Mouse (Mus musculus) neural tube, embryonic 15.5 days (tissue): ENCODE results near the gene Galnt2. TPM values are rescaled to one million over a fixed set of nuclear protein-coding genes. Genes with fewer than 3 reads are reported as not detected.

Experiments used
- ATAC-seq: fragments of 200-750 bp; cut with Nextera tagmentation; 2 replicates; pipeline ENCODE4 v1.8.0; 2017; ENCODE audit warnings: mild to moderate bottlenecking, moderate TSS enrichment, moderate library complexity; ENCODE audit not compliant: low FRiP score
- H3K27ac ChIP-seq: fragments of 300-500 bp; sonication (generic); replicated peaks from 2 replicates; pipeline ENCODE4 v1.5.1; 2015; ENCODE audit warnings: mild to moderate bottlenecking, inconsistent platforms
- H3K27me3 ChIP-seq: fragments of 300-500 bp; sonication (generic); replicated peaks from 2 replicates; pipeline ENCODE4 v1.6.1; 2015; ENCODE audit warnings: inconsistent platforms
- H3K36me3 ChIP-seq: fragments of 300-500 bp; sonication (generic); 2 replicates; pipeline ENCODE4 v1.6.1; 2015; ENCODE audit warnings: inconsistent platforms
- H3K4me1 ChIP-seq: fragments of 300-500 bp; sonication (generic); 2 replicates; pipeline ENCODE4 v1.6.1; 2015; ENCODE audit warnings: inconsistent platforms
- H3K4me2 ChIP-seq: fragments of 300-500 bp; sonication (generic); 2 replicates; pipeline ENCODE4 v1.6.1; 2015; ENCODE audit warnings: inconsistent platforms, mild to moderate bottlenecking, moderate library complexity
- H3K4me3 ChIP-seq: fragments of 300-500 bp; sonication (generic); replicated peaks from 2 replicates; pipeline ENCODE4 v1.5.1; 2015; ENCODE audit warnings: mild to moderate bottlenecking, inconsistent platforms
- H3K9ac ChIP-seq: fragments of 300-500 bp; sonication (generic); replicated peaks from 2 replicates; pipeline ENCODE4 v1.6.1; 2015; ENCODE audit warnings: mild to moderate bottlenecking, inconsistent platforms
- H3K9me3 ChIP-seq: fragments of 300-500 bp; sonication (generic); replicated peaks from 2 replicates; pipeline ENCODE4 v1.6.1; 2016; ENCODE audit warnings: inconsistent platforms
- WGBS: fragments of 180-500 bp; shearing (Covaris S2); methylation state at CpG from one replicate; pipeline ENCODE4 v1.1.7; 2015; ENCODE audit warnings: mixed read lengths; 5-methylcytosine and 5-hydroxymethylcytosine counted together
- polyA plus RNA-seq: library from polyadenylated mRNA; unstranded; fragments of >200 nt; fragmentation: Nextera tagmentation; extraction: Ambion mirVana; gene quantifications from 2 replicates; pipeline ENCODE4 v1.2.1, GENCODE M21; 2015

Gene Galnt2
- polyA plus RNA-seq, 1 experiment from 2014 or later, result 62.7 TPM

GRCm38 (mm10) chr8:124294900-124295299 is 63.7 kb downstream of the Galnt2 start:
- 0 out of 2 replicates have a peak, but pooled peaks have one; percentile 39 for ATAC-seq
- H3K4me2 ChIP-seq, result no peak overlapping the region
- no peaks in the 10 kb centered on the region for H3K9me3 ChIP-seq
- no peaks in the 10 kb centered on the region for H3K27me3 ChIP-seq
- WGBS, result 52% methylated on average over 10 of the region's 10 CpGs
- no peak overlapping the region; the same call in 1 of the 2 replicates for H3K27ac ChIP-seq
- H3K4me3 ChIP-seq, result no peak overlapping the region
- H3K4me1 ChIP-seq, result peaks cover 45% of the 10 kb centered on the region
- 0 out of 2 replicates have a peak, but pooled peaks cover 3% of the 10 kb centered on the region for H3K36me3 ChIP-seq
- H3K9ac ChIP-seq, result no peak overlapping the region

DNA sequence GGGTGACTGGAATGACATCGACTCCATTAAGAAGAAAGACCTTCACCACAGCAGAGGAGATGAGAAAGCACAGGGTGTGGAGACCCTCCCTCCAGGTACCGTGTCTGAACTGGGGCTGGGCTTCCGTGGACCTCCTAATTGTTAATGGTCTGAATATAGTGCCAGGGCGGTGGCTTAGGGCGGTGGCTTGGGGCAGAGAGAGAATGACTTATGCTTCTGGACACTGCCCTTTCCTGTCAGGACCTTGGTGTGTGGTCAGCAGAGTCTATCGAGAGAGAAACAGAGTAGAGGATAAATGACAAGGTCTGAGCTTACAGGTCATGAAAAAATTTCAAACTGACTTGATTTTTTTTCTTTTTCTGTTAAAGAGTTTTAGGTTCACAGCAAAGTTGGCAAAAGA is 64.2 kb downstream of the Galnt2 start:
- no peak for ATAC-seq
- H3K9me3 ChIP-seq, result no peaks in the 10 kb centered on the region
- H3K4me1 ChIP-seq, result peaks cover 42% of the 10 kb centered on the region
- no peak overlapping the region for H3K9ac ChIP-seq
- 0 out of 2 replicates have a peak, but pooled peaks cover 3% of the 10 kb centered on the region for H3K36me3 ChIP-seq
- WGBS, result 77% methylated on average over 6 of the region's 6 CpGs
- no peak overlapping the region for H3K4me3 ChIP-seq
- no peaks in the 10 kb centered on the region for H3K27me3 ChIP-seq
- no peak overlapping the region for H3K4me2 ChIP-seq
- H3K27ac ChIP-seq, result no peak overlapping the region; the same call in 1 of the 2 replicates

- WGBS, result 94% methylated on average over 4 of the region's 4 CpGs
- no peaks in the 10 kb centered on the region for H3K9me3 ChIP-seq
- no peaks in the 10 kb centered on the region for H3K27me3 ChIP-seq
- no peak for ATAC-seq
- no peak overlapping the region for H3K27ac ChIP-seq
- peaks cover 21% of the 10 kb centered on the region for H3K4me1 ChIP-seq
- no peak overlapping the region for H3K4me3 ChIP-seq
- H3K4me2 ChIP-seq, result no peak overlapping the region
- 0 out of 2 replicates have a peak, but pooled peaks cover 2% of the 10 kb centered on the region for H3K36me3 ChIP-seq
- H3K9ac ChIP-seq, result no peak overlapping the region
These were observed 70.3 kb downstream of the Galnt2 start for GRCm38 (mm10) chr8:124301512-124301911.

DNA sequence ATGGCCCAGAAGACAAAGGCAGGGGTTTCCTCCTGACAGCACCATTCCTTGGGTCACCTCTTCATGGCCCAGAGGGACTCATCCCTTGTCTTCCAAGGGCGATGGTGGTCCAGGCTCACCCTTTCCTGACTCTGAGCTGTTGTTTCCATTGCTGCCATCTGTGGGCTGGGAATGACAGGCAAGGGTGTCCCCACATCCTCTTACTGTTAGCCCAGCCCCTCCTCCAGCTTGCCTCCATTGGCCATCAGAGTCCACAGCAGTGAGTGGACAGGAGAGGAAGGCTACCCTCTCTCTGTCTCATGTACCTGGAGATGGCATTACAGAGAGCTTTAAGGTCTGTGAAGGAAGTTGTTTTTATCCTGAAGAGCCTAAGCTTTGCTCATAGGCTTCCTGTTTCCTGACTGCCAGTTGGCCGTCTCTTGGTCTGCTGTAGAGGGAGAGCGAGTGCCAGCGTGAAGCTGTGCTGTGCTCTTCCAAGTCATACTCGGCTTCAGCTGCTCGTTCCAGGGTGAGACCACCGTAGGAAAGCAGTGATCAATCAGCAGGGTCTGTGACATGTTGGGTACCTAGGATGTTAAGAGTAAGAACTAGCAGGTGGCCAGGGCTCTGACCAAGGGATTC is 70.9 kb downstream of the Galnt2 start:
- H3K4me1 ChIP-seq, result peaks cover 22% of the 10 kb centered on the region
- no peaks in the 10 kb centered on the region for H3K36me3 ChIP-seq
- H3K9ac ChIP-seq, result no peak overlapping the region
- ATAC-seq, result no peak
- no peaks in the 10 kb centered on the region for H3K27me3 ChIP-seq
- no peaks in the 10 kb centered on the region for H3K9me3 ChIP-seq
- no peak overlapping the region for H3K4me3 ChIP-seq
- H3K4me2 ChIP-seq, result no peak overlapping the region
- no peak overlapping the region for H3K27ac ChIP-seq
- WGBS, result 83% methylated on average over 7 of the region's 7 CpGs

- no peak overlapping the region for H3K27ac ChIP-seq
These were observed 72.2 kb downstream of the Galnt2 start for GRCm38 (mm10) chr8:124303211-124303902.

GRCm38 (mm10) chr8:124304141-124304540 is 73.0 kb downstream of the Galnt2 start:
- ATAC-seq, result no peak
- 54% methylated on average over 4 of the region's 4 CpGs for WGBS
- H3K27me3 ChIP-seq, result no peaks in the 10 kb centered on the region

More at GRCm38 (mm10) chr8:124303211-124303902, 72.2 kb downstream of the Galnt2 start:
- no peaks in the 10 kb centered on the region for H3K9me3 ChIP-seq
- no peaks in the 10 kb centered on the region for H3K27me3 ChIP-seq
- H3K4me3 ChIP-seq, result no peak overlapping the region
- no peaks in the 10 kb centered on the region for H3K36me3 ChIP-seq
- no peak overlapping the region for H3K9ac ChIP-seq
- no peak overlapping the region for H3K4me2 ChIP-seq
- peaks cover 22% of the 10 kb centered on the region for H3K4me1 ChIP-seq
- 81% methylated on average over 15 of the region's 15 CpGs for WGBS
- ATAC-seq, result no peak

DNA sequence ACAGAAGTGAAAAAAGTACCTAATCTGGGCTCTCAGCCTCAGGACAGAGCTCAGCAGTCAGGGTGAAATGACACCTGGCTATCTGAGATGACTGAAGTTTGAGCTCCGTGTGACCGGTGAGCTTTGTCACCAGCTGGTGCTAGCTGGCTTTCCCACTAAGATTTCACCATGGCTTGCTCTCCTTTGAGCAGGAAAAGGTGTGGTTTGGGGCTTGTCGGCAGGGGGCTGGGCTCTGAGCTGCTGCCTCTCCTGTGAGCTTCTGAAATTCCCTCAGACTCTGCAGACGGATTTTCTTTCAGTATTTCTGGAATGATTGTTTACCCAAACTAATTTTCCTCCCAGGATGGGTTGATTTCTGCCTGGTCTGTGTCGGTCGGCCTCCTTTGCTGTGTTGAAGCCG is 75.4 kb downstream of the Galnt2 start:
- Histone ChIP-seq H3K27ac (no peak overlapping the region), H3K36me3 (no peaks in the 10 kb centered on the region)

More at GRCm38 (mm10) chr8:124304141-124304540, 73.0 kb downstream of the Galnt2 start:
- Histone ChIP-seq H3K4me2 (no peak overlapping the region), H3K36me3 (no peaks in the 10 kb centered on the region), H3K9me3 (no peaks in the 10 kb centered on the region), H3K4me3 (no peak overlapping the region), H3K27ac (no peak overlapping the region), H3K9ac (no peak overlapping the region), H3K4me1 (peaks cover 22% of the 10 kb centered on the region)

GRCm38 (mm10) chr8:124307700-124308099 is 76.5 kb downstream of the Galnt2 start:
- H3K27ac ChIP-seq, result no peak overlapping the region
- H3K4me3 ChIP-seq, result no peak overlapping the region
- H3K9me3 ChIP-seq, result no peaks in the 10 kb centered on the region
- no peaks in the 10 kb centered on the region for H3K27me3 ChIP-seq
- H3K36me3 ChIP-seq, result 0 out of 2 replicates have a peak, but pooled peaks cover 4% of the 10 kb centered on the region
- no peak for ATAC-seq
- WGBS, result 91% methylated on average over 10 of the region's 10 CpGs
- no peak overlapping the region for H3K4me2 ChIP-seq
- no peak overlapping the region for H3K9ac ChIP-seq
- peaks cover 18% of the 10 kb centered on the region for H3K4me1 ChIP-seq

More for the DNA sequence above, 75.4 kb downstream of the Galnt2 start:
- 70% methylated on average over 7 of the region's 7 CpGs for WGBS
- no peaks in the 10 kb centered on the region for H3K9me3 ChIP-seq
- no peak overlapping the region for H3K4me2 ChIP-seq
- no peak overlapping the region for H3K4me3 ChIP-seq
- ATAC-seq, result no peak
- no peaks in the 10 kb centered on the region for H3K27me3 ChIP-seq
- peaks cover 22% of the 10 kb centered on the region for H3K4me1 ChIP-seq
- H3K9ac ChIP-seq, result no peak overlapping the region

DNA sequence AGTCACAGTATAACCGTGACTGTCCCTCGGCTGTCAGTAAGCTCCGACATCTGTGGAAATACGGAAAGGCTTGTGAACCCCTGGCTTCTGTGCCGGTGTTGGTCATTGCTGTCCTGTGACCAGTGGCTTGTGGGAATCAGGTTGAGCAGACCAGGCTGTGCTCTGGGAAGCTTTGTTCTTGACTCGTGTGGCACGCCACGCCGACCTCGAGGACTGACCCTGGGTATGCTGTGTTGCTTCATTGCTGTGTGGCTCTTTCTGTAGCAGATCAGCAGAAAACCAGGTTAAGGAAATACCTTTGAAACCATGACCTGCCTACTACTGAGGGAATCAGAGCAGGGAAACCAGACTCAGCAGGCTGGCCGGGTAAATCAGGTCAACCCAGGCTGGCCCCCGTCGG is 79.3 kb downstream of the Galnt2 start:
- no peak for ATAC-seq
- Histone ChIP-seq H3K27ac (no peak overlapping the region), H3K4me3 (no peak overlapping the region), H3K27me3 (no peaks in the 10 kb centered on the region), H3K4me1 (peaks cover 17% of the 10 kb centered on the region), H3K9ac (no peak overlapping the region), H3K36me3 (0 out of 2 replicates have a peak, but pooled peaks cover 4% of the 10 kb centered on the region), H3K9me3 (no peaks in the 10 kb centered on the region), H3K4me2 (no peak overlapping the region)
- 90% methylated on average over 13 of the region's 13 CpGs for WGBS

DNA sequence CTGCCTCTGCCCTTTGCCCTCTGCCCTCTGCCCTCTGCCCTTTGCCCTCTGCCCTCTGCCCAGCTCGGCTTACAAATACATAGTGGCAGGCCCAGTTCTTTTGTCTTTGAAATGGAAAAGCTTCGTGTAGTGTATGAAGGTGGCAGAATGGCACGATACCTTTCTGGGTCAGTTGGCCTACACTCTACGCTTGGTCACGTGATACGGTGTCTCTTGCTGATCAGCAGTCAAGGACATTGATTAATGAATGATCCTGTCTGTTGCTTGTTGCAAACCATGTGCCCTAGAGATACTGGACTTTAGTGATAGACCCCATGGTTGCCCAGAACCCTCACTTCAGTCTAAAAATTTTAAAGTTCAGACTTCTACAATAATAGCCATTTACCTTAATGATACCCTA is 79.9 kb downstream of the Galnt2 start:
- no peak overlapping the region for H3K27ac ChIP-seq
- 0 out of 2 replicates have a peak, but pooled peaks cover 4% of the 10 kb centered on the region for H3K36me3 ChIP-seq
- H3K4me3 ChIP-seq, result no peak overlapping the region
- H3K27me3 ChIP-seq, result no peaks in the 10 kb centered on the region
- no peak overlapping the region for H3K9ac ChIP-seq
- 89% methylated on average over 6 of the region's 6 CpGs for WGBS
- H3K4me2 ChIP-seq, result no peak overlapping the region
- peaks cover 18% of the 10 kb centered on the region for H3K4me1 ChIP-seq
- H3K9me3 ChIP-seq, result no peaks in the 10 kb centered on the region
- ATAC-seq, result no peak

- no peak overlapping the region for H3K4me2 ChIP-seq
- ATAC-seq, result no peak
- no peaks in the 10 kb centered on the region for H3K9me3 ChIP-seq
- H3K27ac ChIP-seq, result no peak overlapping the region
- WGBS, result 94% methylated on average over 17 of the region's 17 CpGs
- H3K4me3 ChIP-seq, result no peak overlapping the region
- H3K27me3 ChIP-seq, result no peaks in the 10 kb centered on the region
- peaks cover 19% of the 10 kb centered on the region for H3K4me1 ChIP-seq
- no peak overlapping the region for H3K9ac ChIP-seq
- 0 out of 2 replicates have a peak, but pooled peaks cover 4% of the 10 kb centered on the region for H3K36me3 ChIP-seq
These were observed 80.5 kb downstream of the Galnt2 start for GRCm38 (mm10) chr8:124311723-124312122.

DNA sequence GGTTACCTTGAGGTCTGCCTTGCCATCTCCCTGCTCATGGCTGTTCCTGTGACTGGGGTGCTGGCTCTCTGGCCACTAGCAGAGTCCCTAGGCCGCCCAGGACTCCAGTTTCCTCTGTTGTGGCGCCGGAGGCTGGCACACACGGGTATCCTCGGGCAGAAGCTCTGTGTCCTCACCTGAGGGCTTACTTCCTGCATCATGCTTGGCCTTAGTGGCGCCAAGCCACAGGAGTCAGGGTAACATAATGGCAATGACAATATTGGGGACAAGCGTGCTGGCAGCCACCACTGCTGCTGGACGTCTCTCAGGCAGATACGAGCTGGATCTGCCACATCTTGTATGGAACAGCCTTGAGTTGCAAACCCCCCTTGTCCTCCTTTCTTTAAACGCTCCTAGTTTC is 81.0 kb downstream of the Galnt2 start:
- Histone ChIP-seq H3K4me3 (no peak overlapping the region), H3K27ac (no peak overlapping the region), H3K27me3 (no peaks in the 10 kb centered on the region), H3K36me3 (0 out of 2 replicates have a peak, but pooled peaks cover 4% of the 10 kb centered on the region), H3K9me3 (no peaks in the 10 kb centered on the region), H3K4me1 (peaks cover 24% of the 10 kb centered on the region), H3K4me2 (no peak overlapping the region), H3K9ac (no peak overlapping the region)
- no peak for ATAC-seq
- WGBS, result 96% methylated on average over 10 of the region's 10 CpGs
